Mouse (Mus musculus) kidney, postnatal 0 days (tissue): ENCODE measurements around the gene Nudt21. TPM values are rescaled to one million over a fixed set of nuclear protein-coding genes. Genes with fewer than 3 reads are reported as not detected.

ENCODE experiments used
- ATAC-seq: fragments of 200-750 bp; cut with Nextera tagmentation; replicated peaks from 2 replicates; pipeline ENCODE4 v1.8.0; 2017; ENCODE audit warnings: low read depth, moderate number of reproducible peaks, moderate TSS enrichment, moderate library complexity; ENCODE audit not compliant: low FRiP score
- DNase-seq: peaks from one replicate; pipeline ENCODE4 v3.0.0-alpha.2; 2016; ENCODE audit warnings: low spot score
- H3K27ac ChIP-seq: fragments of 300-500 bp; sonication (generic); 2 replicates; pipeline ENCODE4 v1.5.1; 2014; ENCODE audit warnings: mild to moderate bottlenecking
- H3K27me3 ChIP-seq: fragments of 300-500 bp; sonication (generic); 2 replicates; pipeline ENCODE4 v1.6.1; 2014; ENCODE audit warnings: low read length, mixed read lengths; ENCODE audit not compliant: insufficient read depth
- H3K36me3 ChIP-seq: fragments of 300-500 bp; sonication (generic); 2 replicates; pipeline ENCODE4 v1.6.1; 2014; ENCODE audit warnings: low read length, mixed read lengths; ENCODE audit not compliant: insufficient read depth
- H3K4me1 ChIP-seq: fragments of 300-500 bp; sonication (generic); replicated peaks from 2 replicates; pipeline ENCODE4 v1.6.1; 2014; ENCODE audit warnings: antibody characterized with exemption, low read length, mixed read lengths; ENCODE audit not compliant: insufficient read depth
- H3K4me2 ChIP-seq: fragments of 300-500 bp; sonication (generic); 2 replicates; pipeline ENCODE4 v1.6.1; 2014; ENCODE audit warnings: mild to moderate bottlenecking, low read length, moderate library complexity, mixed read lengths
- H3K4me3 ChIP-seq: fragments of 300-500 bp; sonication (generic); replicated peaks from 2 replicates; pipeline ENCODE4 v1.5.1; 2014; ENCODE audit warnings: low read depth, low read length
- H3K9ac ChIP-seq: fragments of 300-500 bp; sonication (generic); 2 replicates; pipeline ENCODE4 v1.6.1; 2014; ENCODE audit warnings: low read depth, low read length
- H3K9me3 ChIP-seq: fragments of 300-500 bp; sonication (generic); replicated peaks from 2 replicates; pipeline ENCODE4 v1.6.1; 2016; ENCODE audit warnings: low read length, inconsistent platforms, mixed read lengths
- CTCF ChIP-seq: IDR thresholded peaks from 2 replicates; pipeline ENCODE4 v1.5.1; 2016; ENCODE audit warnings: antibody characterized with exemption, low read depth, mild to moderate bottlenecking, moderate library complexity
- WGBS: fragments of 180-500 bp; shearing (Covaris S2); extraction: QIAGEN DNeasy Blood & Tissue Kit; methylation state at CpG from one replicate; pipeline ENCODE4 v1.1.7; 2014; 5-methylcytosine and 5-hydroxymethylcytosine counted together
- polyA plus RNA-seq: library from polyadenylated mRNA; unstranded; fragments of >200 nt; fragmentation: Nextera tagmentation; extraction: Ambion mirVana; gene quantifications from 2 replicates; pipeline ENCODE4 v1.2.1, GENCODE M21; 2015

Nudt21 gene
- polyA plus RNA-seq, 1 experiment from 2014 or later = 106 TPM

GRCm38 (mm10) chr8:94009243-94009845 is 27.5 kb downstream of the Nudt21 start:
- Histone ChIP-seq H3K4me2 (no peak overlapping the region), H3K4me3 (no peak overlapping the region), H3K9me3 (no peaks in the 10 kb centered on the region), H3K9ac (no peak overlapping the region), H3K27ac (no peak overlapping the region), H3K4me1 (peaks cover 14% of the 10 kb centered on the region; the same call in 1 of the 2 replicates), H3K27me3 (no peaks in the 10 kb centered on the region), H3K36me3 (no peaks in the 10 kb centered on the region)
- DNase-seq (no peak), ATAC-seq (no peak)
- WGBS = 56% methylated on average over 15 of the region's 15 CpGs
- TF ChIP-seq CTCF = no peak

GRCm38 (mm10) chr8:94004139-94004538 is 32.7 kb downstream of the Nudt21 start:
- Histone ChIP-seq H3K27ac (no peak overlapping the region), H3K36me3 (peaks cover 23% of the 10 kb centered on the region; the same call in 1 of the 2 replicates), H3K4me1 (no peaks in the 10 kb centered on the region), H3K4me2 (no peak overlapping the region), H3K9me3 (no peaks in the 10 kb centered on the region), H3K27me3 (no peaks in the 10 kb centered on the region), H3K4me3 (no peak overlapping the region), H3K9ac (no peak overlapping the region)
- WGBS = 91% methylated on average over 9 of the region's 9 CpGs
- TF ChIP-seq CTCF = no peak
- no peak for DNase-seq
- ATAC-seq = no peak

GRCm38 (mm10) chr8:93998961-93999360 is 37.9 kb downstream of the Nudt21 start:
- no peaks in the 10 kb centered on the region for H3K27me3 ChIP-seq
- H3K4me1 ChIP-seq = no peaks in the 10 kb centered on the region
- no peak overlapping the region for H3K27ac ChIP-seq
- no peak overlapping the region for H3K9ac ChIP-seq
- peaks cover 32% of the 10 kb centered on the region for H3K36me3 ChIP-seq
- DNase-seq (no peak), ATAC-seq (no peak)
- H3K4me3 ChIP-seq = no peak overlapping the region
- H3K4me2 ChIP-seq = no peak overlapping the region
- TF ChIP-seq CTCF = no peak
- 95% methylated on average over 2 of the region's 2 CpGs for WGBS
- no peaks in the 10 kb centered on the region for H3K9me3 ChIP-seq

- H3K9me3 ChIP-seq = no peaks in the 10 kb centered on the region
- H3K4me3 ChIP-seq = no peak overlapping the region
- no peak overlapping the region for H3K27ac ChIP-seq
- DNase-seq (no peak), ATAC-seq (no peak)
- H3K9ac ChIP-seq = no peak overlapping the region
- no peak overlapping the region for H3K4me2 ChIP-seq
- H3K4me1 ChIP-seq = no peaks in the 10 kb centered on the region
- no peaks in the 10 kb centered on the region for H3K27me3 ChIP-seq
- peaks cover 38% of the 10 kb centered on the region for H3K36me3 ChIP-seq
- WGBS = 95% methylated on average over 4 of the region's 4 CpGs
- no peak for TF ChIP-seq CTCF
Measured at GRCm38 (mm10) chr8:93989739-93990138, 47.1 kb downstream of the Nudt21 start.

- ATAC-seq (no peak), DNase-seq (no peak)
- Histone ChIP-seq H3K27me3 (no peaks in the 10 kb centered on the region), H3K9ac (no peak overlapping the region), H3K9me3 (no peaks in the 10 kb centered on the region), H3K27ac (no peak overlapping the region), H3K4me3 (no peak overlapping the region), H3K4me1 (no peaks in the 10 kb centered on the region), H3K4me2 (no peak overlapping the region), H3K36me3 (peaks cover 71% of the 10 kb centered on the region)
- no peak for TF ChIP-seq CTCF
- WGBS = 93% methylated on average over 3 of the region's 3 CpGs
Measured at GRCm38 (mm10) chr8:93984731-93985130, 52.1 kb downstream of the Nudt21 start.

GRCm38 (mm10) chr8:93983827-93984226 is 53.0 kb downstream of the Nudt21 start:
- H3K9me3 ChIP-seq = no peaks in the 10 kb centered on the region
- DNase-seq = no peak
- ATAC-seq = no peak
- WGBS = 80% methylated on average over 3 of the region's 3 CpGs
- no peaks in the 10 kb centered on the region for H3K4me1 ChIP-seq
- H3K27ac ChIP-seq = no peak overlapping the region
- no peaks in the 10 kb centered on the region for H3K27me3 ChIP-seq
- no peak overlapping the region for H3K4me2 ChIP-seq
- H3K4me3 ChIP-seq = no peak overlapping the region
- H3K36me3 ChIP-seq = peaks cover 73% of the 10 kb centered on the region
- TF ChIP-seq CTCF = peak; percentile 35; the same call in 1 of the 2 replicates
- H3K9ac ChIP-seq = no peak overlapping the region
